Mouse (Mus musculus) erythroblast, embryonic 14.5 days (primary cell): Measurements from ENCODE around the gene Hnrnph2.

ENCODE experiments used
- GATA1 ChIP-seq: IDR thresholded peaks from 2 replicates; pipeline ENCODE4 v1.6.1; 2012; ENCODE audit warnings: low read length, inconsistent platforms, mixed read lengths
- TAL1 ChIP-seq: IDR thresholded peaks from 3 replicates; pipeline ENCODE4 v1.6.1; 2012; ENCODE audit warnings: low read length, inconsistent platforms, mixed read lengths

- TF ChIP-seq GATA1 (no peak), TAL1 (no peak)
These were observed 40.2 kb downstream of the Hnrnph2 start for GRCm38 (mm10) chrX:134641000-134641760.
